Comparison of ENCODE assay signal across 9 mouse cellular contexts in the genomic region with DNA sequence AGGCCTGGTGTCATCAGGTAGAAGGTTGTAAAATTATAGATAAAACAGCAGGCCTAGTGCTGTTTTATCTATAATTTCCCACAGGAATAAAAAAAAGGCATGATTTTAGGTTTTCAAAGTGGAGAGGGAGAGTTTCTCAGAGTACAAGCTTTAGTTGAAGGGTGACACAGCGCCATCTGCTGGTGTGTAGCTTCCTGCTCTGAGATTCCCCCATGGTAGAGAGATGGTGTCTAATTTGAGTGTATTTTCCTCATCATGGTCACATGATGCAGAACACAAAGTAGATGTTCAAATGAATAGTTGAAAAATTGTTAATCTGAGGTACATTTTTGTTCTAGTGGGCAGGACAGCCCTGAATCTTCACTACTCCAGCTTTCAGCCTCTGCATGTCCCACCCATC. TPM values are rescaled to one million over a fixed set of nuclear protein-coding genes. Genes with fewer than 3 reads are reported as not detected.
A peak's percentile ranks its signal among the peaks of the same experiment; 100 is the strongest.
DNase-seq lines count a peak whose midpoint lies in the region; ATAC-seq and TF ChIP-seq lines count a peak whose summit lies in the region.
"Had no signal": no experiment of that assay in that cellular context is flagged by ENCODE, and none has a peak within 500 bp of the region (broad histone marks: within the 10 kb centered on the region; RNA-seq: fewer than 3 reads in every experiment).

No protein-coding gene starts in this region.

- no peaks in the 10 kb centered on the region for H3K79me2 ChIP-seq in heart, adult 2 months (replicated peaks; ENCODE audit: control insufficient read depth, insufficient read depth, low read length)

- peak overlapping the region; percentile 75 for H3K27ac ChIP-seq in heart, adult 2 months
- no peak overlapping the region for H3K27ac ChIP-seq in bone marrow, adult 2 months (ENCODE audit: control insufficient read depth, insufficient read depth, low read depth, low read length, poor library complexity)
- H3K27ac ChIP-seq in embryonic fibroblast, embryonic 13.5 days (ENCODE audit: insufficient read depth, low read length), result no peak overlapping the region
- H3K27ac ChIP-seq in lung, embryonic 14.5 days (ENCODE audit: low read depth), result no peak overlapping the region
- no peak overlapping the region for H3K27ac ChIP-seq in spleen, adult 2 months (ENCODE audit: insufficient read depth, low read length)

- DNase-seq in heart, adult 2 months, result peak; percentile 54 to 66
- no peak for DNase-seq in heart, postnatal 25 days (ENCODE audit: low spot score)
- DNase-seq in CD4-positive helper T cell, adult 2 months (ENCODE audit: low read depth, low spot score), result peak; percentile 55
- peak; percentile 63 to 89 for DNase-seq in kidney, postnatal 36 days
- DNase-seq in lung, embryonic 14.5 days, result peak; percentile 76
- DNase-seq in spleen, adult 2 months (ENCODE audit: low read depth in 1 of 2, low spot score in 2 of 2), result peak; percentile 12 to 41

- H3K36me3 ChIP-seq in heart, adult 2 months (ENCODE audit: control insufficient read depth, insufficient read depth, low read length), result no peaks in the 10 kb centered on the region
- H3K36me3 ChIP-seq in lung, embryonic 14.5 days (ENCODE audit: insufficient read depth), result peaks cover 32% of the 10 kb centered on the region
- peaks cover 18% of the 10 kb centered on the region for H3K36me3 ChIP-seq in spleen, adult 2 months (ENCODE audit: control insufficient read depth, insufficient read depth, low read length)

- no peak overlapping the region for H3K9ac ChIP-seq in heart, adult 2 months (ENCODE audit: low read depth, low read length)
- H3K9ac ChIP-seq in lung, embryonic 14.5 days, result no peak overlapping the region
- H3K9ac ChIP-seq: lung, embryonic 15.5 days had no signal

- no peak for TF ChIP-seq EP300 in heart, adult 2 months (IDR thresholded peaks at IDR 0.05; ENCODE audit: insufficient read depth, low read depth, low read length)

- intact Hi-C loops in heart, adult 2 months (cut with DNase I), result loop anchor here (2.0 to 5.0 kb wide), 4 partner anchors 17 to 297 kb away; no protein-coding TSS in a partner anchor
- intact Hi-C loops in heart, postnatal 25 days (cut with DNase I), result loop anchor here (5.0 kb wide), 1 partner anchor 293 kb away; the partner anchor contains the start of genes Mpv17l and Pdxdc1

- no peaks in the 10 kb centered on the region for H3K27me3 ChIP-seq in heart, adult 2 months (ENCODE audit: control insufficient read depth, insufficient read depth, low read length)
- no peaks in the 10 kb centered on the region for H3K27me3 ChIP-seq in lung, embryonic 14.5 days (ENCODE audit: insufficient read depth, low read length)
- no peaks in the 10 kb centered on the region for H3K27me3 ChIP-seq in spleen, adult 2 months (ENCODE audit: control insufficient read depth, insufficient read depth, low read length)
- H3K27me3 ChIP-seq: lung, embryonic 15.5 days had no signal

- TF ChIP-seq POLR2A in heart, adult 2 months (IDR thresholded peaks at IDR 0.05; ENCODE audit: insufficient read depth, low read depth, low read length), result no peak
- TF ChIP-seq POLR2A in bone marrow, adult 2 months (IDR thresholded peaks at IDR 0.05; ENCODE audit: borderline replicate concordance, control insufficient read depth, low read depth, low read length), result no peak
- TF ChIP-seq POLR2A in embryonic fibroblast, embryonic 13.5 days (IDR thresholded peaks at IDR 0.05; ENCODE audit: low read depth, low read length), result no peak
- TF ChIP-seq POLR2A in spleen, adult 2 months (IDR thresholded peaks at IDR 0.05; ENCODE audit: low read depth, low read length), result no peak

- TF ChIP-seq CTCF in heart, adult 2 months (IDR thresholded peaks at IDR 0.05), result peak; percentile 94
- TF ChIP-seq CTCF in bone marrow, adult 2 months (IDR thresholded peaks at IDR 0.05; ENCODE audit: control insufficient read depth, insufficient read depth, low read length), result peak; percentile 58
- TF ChIP-seq CTCF in embryonic fibroblast, embryonic 13.5 days (IDR thresholded peaks at IDR 0.05; ENCODE audit: borderline replicate concordance, insufficient read depth, low read length), result peak; percentile 47; the same call in 1 of the 2 replicates
- peak; percentile 70 for TF ChIP-seq CTCF in lung, embryonic 14.5 days (IDR thresholded peaks at IDR 0.05; ENCODE audit: low read depth)
- TF ChIP-seq CTCF in spleen, adult 2 months (IDR thresholded peaks at IDR 0.05; ENCODE audit: extremely low read depth, insufficient read depth, insufficient read length, insufficient replicate concordance), result peak; percentile 42; the same call in 1 of the 2 replicates

- no peaks in the 10 kb centered on the region for H3K9me3 ChIP-seq in lung, embryonic 14.5 days (ENCODE audit: low read depth, low read length)
- H3K9me3 ChIP-seq: lung, embryonic 15.5 days had no signal

- H3K4me3 ChIP-seq in heart, adult 2 months, result no peak overlapping the region
- H3K4me3 ChIP-seq in bone marrow, adult 2 months (replicated peaks; ENCODE audit: control insufficient read depth, low read depth, low read length), result no peak overlapping the region
- no peak overlapping the region for H3K4me3 ChIP-seq in embryonic fibroblast, embryonic 13.5 days (ENCODE audit: insufficient read depth, low read length)
- no peak overlapping the region for H3K4me3 ChIP-seq in lung, embryonic 14.5 days (ENCODE audit: low read depth, low read length)
- no peak overlapping the region for H3K4me3 ChIP-seq in spleen, adult 2 months (ENCODE audit: extremely low read depth, insufficient read depth, insufficient read length)
- H3K4me3 ChIP-seq: lung, embryonic 15.5 days had no signal

- no peak for ATAC-seq in lung, embryonic 14.5 days (ENCODE audit: insufficient read depth)

- WGBS in heart, adult 2 months, result 29% methylated on average over 1 of the region's 1 CpGs
- 43% methylated on average over 1 of the region's 1 CpGs for WGBS in bone marrow, adult 2 months
- WGBS in lung, embryonic 14.5 days, result 36% methylated on average over 1 of the region's 1 CpGs
- WGBS in spleen, adult 2 months, result 33% methylated on average over 1 of the region's 1 CpGs

- peaks cover 1% of the 10 kb centered on the region for H3K4me1 ChIP-seq in heart, adult 2 months (ENCODE audit: control insufficient read depth, insufficient read depth, low read length)
- H3K4me1 ChIP-seq in bone marrow, adult 2 months (ENCODE audit: control insufficient read depth, insufficient read depth, low read length), result peaks cover 2% of the 10 kb centered on the region; the same call in 1 of the 2 replicates
- no peaks in the 10 kb centered on the region for H3K4me1 ChIP-seq in embryonic fibroblast, embryonic 13.5 days (ENCODE audit: control insufficient read depth, insufficient read depth, low read length)
- H3K4me1 ChIP-seq in lung, embryonic 14.5 days (ENCODE audit: insufficient read depth), result no peaks in the 10 kb centered on the region
- H3K4me1 ChIP-seq in spleen, adult 2 months (ENCODE audit: control insufficient read depth, insufficient read depth, insufficient read length), result no peaks in the 10 kb centered on the region
- H3K4me1 ChIP-seq: lung, embryonic 15.5 days had no signal

- H3K4me2 ChIP-seq in lung, embryonic 14.5 days, result no peak overlapping the region
- H3K4me2 ChIP-seq: lung, embryonic 15.5 days had no signal

RNA-seq across cellular contexts. Expression of gene Marf1, which starts 32.3 kb away (rescaled TPM):
- total RNA-seq in heart, adult 2 months (2021), result 10 to 100 TPM; 32.4 to 36.1 TPM
- polyA plus RNA-seq in heart, adult 2 months (2012; rRNA removed), result 8.3 and 19.2 TPM in 2 replicates
- 10 to 100 TPM; 29.3 to 34.2 TPM for total RNA-seq in heart, postnatal 25 days (2021)
- polyA plus RNA-seq in bone marrow, adult 2 months (2011; ENCODE audit: insufficient read depth, insufficient read length, low replicate concordance, missing spikeins), result 18.8 and 31.2 TPM in 2 replicates
- 37.7 and 40.0 TPM in 2 replicates for polyA plus RNA-seq in embryonic fibroblast, embryonic 13.5 days (2011; ENCODE audit: insufficient read length, low read depth, missing spikeins)
- 16.4 and 17.3 TPM in 2 replicates for polyA plus RNA-seq in lung, embryonic 14.5 days (2014; fragmentation: Nextera tagmentation; extraction: Ambion mirVana)
- 10.4 and 11.5 TPM in 2 replicates for polyA plus RNA-seq in spleen, adult 2 months (2012; rRNA removed)

RNA-seq across cellular contexts. Expression of gene Nde1, which starts 32.4 kb away (rescaled TPM):
- 10 to 100 TPM; 30.0 to 31.9 TPM for total RNA-seq in heart, adult 2 months (2021)
- polyA plus RNA-seq in heart, adult 2 months (2012; rRNA removed), result 28.2 and 39.7 TPM in 2 replicates
- 10 to 100 TPM; 30.0 TPM for total RNA-seq in heart, postnatal 25 days (2021)
- polyA plus RNA-seq in bone marrow, adult 2 months (2011; ENCODE audit: insufficient read depth, insufficient read length, low replicate concordance, missing spikeins), result 59.2 and 76.7 TPM in 2 replicates
- polyA plus RNA-seq in embryonic fibroblast, embryonic 13.5 days (2011; ENCODE audit: insufficient read length, low read depth, missing spikeins), result 57.1 and 65.1 TPM in 2 replicates
- 157 and 158 TPM in 2 replicates for polyA plus RNA-seq in lung, embryonic 14.5 days (2014; fragmentation: Nextera tagmentation; extraction: Ambion mirVana)
- 35.4 and 42.8 TPM in 2 replicates for polyA plus RNA-seq in spleen, adult 2 months (2012; rRNA removed)

Comparison
In these comparisons a context has a peak if more than half of its experiments do, and no peak if none do; other contexts are left out.
1. CTCF ChIP-seq: peak in every context shown above with its lines; median percentile 94 in heart, adult 2 months; 70 in lung, embryonic 14.5 days; 58 in bone marrow, adult 2 months; 47 in embryonic fibroblast, embryonic 13.5 days; 42 in spleen, adult 2 months.